Mouse (Mus musculus): ENCODE measurements around the gene Fgfr2. TPM values are rescaled to one million over a fixed set of nuclear protein-coding genes. Genes with fewer than 3 reads are reported as not detected.
"Not testable (repeated sequence)": the region's sequence is repeated elsewhere in the genome, so short reads cannot be mapped to it uniquely, and the experiment has no call there.

The Fgfr2 gene
- polyA plus RNA-seq, 1 experiment from 2014 or later = 11.4 TPM

- no peak overlapping the region for H3K9ac ChIP-seq (ENCODE audit: low read depth, low read length)
- no peak overlapping the region for H3K4me3 ChIP-seq (ENCODE audit: low read depth, low read length)
- no peaks in the 10 kb centered on the region for H3K36me3 ChIP-seq (ENCODE audit: control insufficient read depth, insufficient read depth)
- H3K27me3 ChIP-seq (ENCODE audit: control insufficient read depth, insufficient read depth, low read depth, low read length) = no peaks in the 10 kb centered on the region
- H3K4me2 ChIP-seq (ENCODE audit: low read depth, low read length) = no peak overlapping the region
- no peaks in the 10 kb centered on the region for H3K4me1 ChIP-seq (ENCODE audit: control insufficient read depth, low read depth, low read length)
- 43% methylated on average over 3 of the region's 3 CpGs for WGBS (ENCODE audit: insufficient replicate concordance)
- no peak for ATAC-seq (ENCODE audit: low read depth)
- H3K27ac ChIP-seq (ENCODE audit: low read length) = no peak overlapping the region
- H3K9me3 ChIP-seq (replicated peaks; ENCODE audit: control insufficient read depth, low read length) = no peaks in the 10 kb centered on the region
Observed at GRCm38 (mm10) chr7:131465117-131465601, 1658.0 kb downstream of the Fgfr2 start.

GRCm38 (mm10) chr7:131456714-131457113 is 1666.4 kb downstream of the Fgfr2 start:
- H3K9me3 ChIP-seq (replicated peaks; ENCODE audit: control insufficient read depth, low read length) = no peaks in the 10 kb centered on the region

DNA sequence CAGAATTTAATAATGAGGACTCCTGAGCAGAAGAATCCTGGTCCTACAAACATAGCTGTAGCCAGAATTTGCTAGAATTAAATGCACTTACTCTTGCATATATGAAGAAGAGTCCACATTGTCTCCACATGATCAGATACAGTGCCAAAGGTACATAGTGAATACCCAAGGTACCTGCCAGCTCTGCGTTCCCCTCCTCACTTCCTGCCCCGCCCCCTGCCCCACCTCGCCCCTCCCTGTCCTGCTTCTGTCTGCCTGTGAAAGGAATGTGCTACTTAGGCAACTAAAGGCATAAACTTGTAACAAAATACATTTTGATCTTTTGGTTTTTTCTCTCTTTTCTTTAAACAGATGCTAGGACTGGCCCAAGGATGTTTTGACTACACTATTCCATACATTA is 1686.1 kb downstream of the Fgfr2 start:
- ATAC-seq (ENCODE audit: low read depth) = no peak
- H3K27ac ChIP-seq (ENCODE audit: low read length) = no peak overlapping the region
- no peak overlapping the region for H3K4me2 ChIP-seq (ENCODE audit: low read depth, low read length)
- H3K4me1 ChIP-seq (ENCODE audit: control insufficient read depth, low read depth, low read length) = no peaks in the 10 kb centered on the region
- H3K27me3 ChIP-seq (ENCODE audit: control insufficient read depth, insufficient read depth, low read depth, low read length) = no peaks in the 10 kb centered on the region
- no peak overlapping the region for H3K4me3 ChIP-seq (ENCODE audit: low read depth, low read length)
- H3K9me3 ChIP-seq (replicated peaks; ENCODE audit: control insufficient read depth, low read length) = no peaks in the 10 kb centered on the region
- WGBS (ENCODE audit: insufficient replicate concordance) = 54% methylated on average over 3 of the region's 3 CpGs
- H3K9ac ChIP-seq (ENCODE audit: low read depth, low read length) = no peak overlapping the region
- H3K36me3 ChIP-seq (ENCODE audit: control insufficient read depth, insufficient read depth) = no peaks in the 10 kb centered on the region; the same call in 1 of the 2 replicates

More at GRCm38 (mm10) chr7:131456714-131457113, 1666.4 kb downstream of the Fgfr2 start:
- no peak for ATAC-seq (ENCODE audit: low read depth)
- no peaks in the 10 kb centered on the region for H3K27me3 ChIP-seq (ENCODE audit: control insufficient read depth, insufficient read depth, low read depth, low read length)
- no peaks in the 10 kb centered on the region for H3K4me1 ChIP-seq (ENCODE audit: control insufficient read depth, low read depth, low read length)
- H3K27ac ChIP-seq (ENCODE audit: low read length) = no peak overlapping the region
- H3K4me3 ChIP-seq (ENCODE audit: low read depth, low read length) = no peak overlapping the region
- H3K36me3 ChIP-seq (ENCODE audit: control insufficient read depth, insufficient read depth) = no peaks in the 10 kb centered on the region
- H3K4me2 ChIP-seq (ENCODE audit: low read depth, low read length) = no peak overlapping the region
- WGBS (ENCODE audit: insufficient replicate concordance) = 57% methylated on average over 5 of the region's 5 CpGs
- no peak overlapping the region for H3K9ac ChIP-seq (ENCODE audit: low read depth, low read length)

GRCm38 (mm10) chr7:131434276-131434675 is 1688.9 kb downstream of the Fgfr2 start:
- peaks cover 6% of the 10 kb centered on the region; the same call in 1 of the 2 replicates for H3K36me3 ChIP-seq (ENCODE audit: control insufficient read depth, insufficient read depth)
- no peak overlapping the region for H3K27ac ChIP-seq (ENCODE audit: low read length)
- no peaks in the 10 kb centered on the region for H3K4me1 ChIP-seq (ENCODE audit: control insufficient read depth, low read depth, low read length)
- H3K9ac ChIP-seq (ENCODE audit: low read depth, low read length) = no peak overlapping the region
- no peaks in the 10 kb centered on the region for H3K9me3 ChIP-seq (replicated peaks; ENCODE audit: control insufficient read depth, low read length)
- H3K27me3 ChIP-seq (ENCODE audit: control insufficient read depth, insufficient read depth, low read depth, low read length) = no peaks in the 10 kb centered on the region
- WGBS (ENCODE audit: insufficient replicate concordance) = 57% methylated on average over 1 of the region's 1 CpGs
- no peak overlapping the region for H3K4me2 ChIP-seq (ENCODE audit: low read depth, low read length)
- no peak for ATAC-seq (ENCODE audit: low read depth)
- no peak overlapping the region for H3K4me3 ChIP-seq (ENCODE audit: low read depth, low read length)

DNA sequence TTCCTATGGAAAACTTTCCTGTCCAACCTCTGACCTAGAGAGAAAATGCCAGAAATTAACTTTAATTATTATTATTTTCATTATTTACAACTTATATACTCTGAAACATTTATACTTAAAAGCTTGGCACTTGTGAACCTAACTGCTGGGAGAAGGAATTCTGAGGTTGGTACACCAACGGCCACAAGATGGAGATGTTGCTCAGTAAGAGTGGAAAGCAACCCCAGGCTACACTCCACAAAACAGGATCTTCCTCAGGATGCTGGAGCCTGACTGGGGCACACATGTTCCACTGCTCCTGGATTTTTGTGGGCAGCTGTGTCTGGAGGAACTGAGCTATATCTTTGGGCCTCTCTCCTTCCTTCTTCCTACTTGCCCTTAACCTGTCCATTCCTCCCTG is 1690.9 kb downstream of the Fgfr2 start:
- 30% methylated on average over 1 of the region's 1 CpGs for WGBS (ENCODE audit: insufficient replicate concordance)
- H3K36me3 ChIP-seq (ENCODE audit: control insufficient read depth, insufficient read depth) = peaks cover 6% of the 10 kb centered on the region; the same call in 1 of the 2 replicates
- H3K27ac ChIP-seq (ENCODE audit: low read length) = no peak overlapping the region
- H3K9ac ChIP-seq (ENCODE audit: low read depth, low read length) = no peak overlapping the region
- ATAC-seq (ENCODE audit: low read depth) = no peak
- no peaks in the 10 kb centered on the region for H3K4me1 ChIP-seq (ENCODE audit: control insufficient read depth, low read depth, low read length)
- no peak overlapping the region for H3K4me2 ChIP-seq (ENCODE audit: low read depth, low read length)
- no peaks in the 10 kb centered on the region for H3K27me3 ChIP-seq (ENCODE audit: control insufficient read depth, insufficient read depth, low read depth, low read length)
- no peak overlapping the region for H3K4me3 ChIP-seq (ENCODE audit: low read depth, low read length)
- H3K9me3 ChIP-seq (replicated peaks; ENCODE audit: control insufficient read depth, low read length) = no peaks in the 10 kb centered on the region

DNA sequence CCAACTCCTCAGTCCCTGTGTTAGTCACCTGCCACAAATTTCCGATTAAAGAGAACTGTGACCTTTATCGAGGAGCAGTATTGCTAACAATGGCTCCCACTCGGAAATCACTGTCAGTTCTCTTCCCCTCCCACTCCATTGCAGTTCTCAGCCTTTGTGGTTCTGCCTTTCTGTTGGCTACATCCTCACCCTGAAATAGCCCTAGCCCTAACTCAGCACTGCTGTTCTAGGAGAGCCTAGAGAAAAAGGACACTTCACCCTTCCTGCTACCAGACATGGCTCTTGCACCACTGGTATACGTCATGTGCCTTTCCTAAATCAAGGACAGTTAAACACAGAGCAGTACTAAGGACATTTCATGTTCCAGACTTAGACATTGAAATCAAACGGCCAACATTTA is 1695.8 kb downstream of the Fgfr2 start:
- Histone ChIP-seq H3K4me1 (ENCODE audit: control insufficient read depth, low read depth, low read length) (peaks cover 14% of the 10 kb centered on the region), H3K4me2 (ENCODE audit: low read depth, low read length) (no peak overlapping the region), H3K27me3 (ENCODE audit: control insufficient read depth, insufficient read depth, low read depth, low read length) (no peaks in the 10 kb centered on the region), H3K9ac (ENCODE audit: low read depth, low read length) (no peak overlapping the region), H3K4me3 (ENCODE audit: low read depth, low read length) (no peak overlapping the region), H3K36me3 (ENCODE audit: control insufficient read depth, insufficient read depth) (peaks cover 6% of the 10 kb centered on the region; the same call in 1 of the 2 replicates), H3K27ac (ENCODE audit: low read length) (no peak overlapping the region), H3K9me3 (replicated peaks; ENCODE audit: control insufficient read depth, low read length) (peaks cover 4% of the 10 kb centered on the region; the same call in 1 of the 2 replicates)
- 65% methylated on average over 5 of the region's 5 CpGs for WGBS (ENCODE audit: insufficient replicate concordance)
- no peak for ATAC-seq (ENCODE audit: low read depth)

DNA sequence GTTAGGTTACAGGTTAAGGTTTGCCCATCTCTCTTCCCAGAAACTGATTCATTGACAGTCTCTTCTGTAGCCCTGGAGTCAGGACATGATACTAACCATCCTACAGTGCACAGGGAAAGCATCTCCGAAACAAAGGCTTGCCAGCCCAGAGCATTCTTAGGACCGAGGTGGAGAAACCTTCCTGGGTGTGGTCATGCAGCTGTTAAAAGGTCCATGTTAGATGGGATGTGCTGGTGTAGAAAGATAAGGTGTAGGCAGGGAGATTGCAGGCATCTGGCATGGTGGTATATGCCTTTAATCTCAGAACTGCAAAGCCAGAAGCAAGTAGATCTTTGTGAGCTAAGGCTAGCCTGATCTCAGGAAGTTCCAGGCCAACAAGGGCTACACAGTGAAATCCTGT is 1698.2 kb downstream of the Fgfr2 start:
- no peak overlapping the region for H3K9ac ChIP-seq (ENCODE audit: low read depth, low read length)
- peak; percentile 99 for ATAC-seq (ENCODE audit: low read depth)
- H3K9me3 ChIP-seq (replicated peaks; ENCODE audit: control insufficient read depth, low read length) = peaks cover 4% of the 10 kb centered on the region; the same call in 1 of the 2 replicates
- H3K27ac ChIP-seq (ENCODE audit: low read length) = peak overlapping the region; percentile 60
- H3K4me1 ChIP-seq (ENCODE audit: control insufficient read depth, low read depth, low read length) = peaks cover 14% of the 10 kb centered on the region
- H3K4me2 ChIP-seq (ENCODE audit: low read depth, low read length) = peak overlapping the region; percentile 45
- WGBS (ENCODE audit: insufficient replicate concordance) = 21% methylated on average over 2 of the region's 2 CpGs
- no peaks in the 10 kb centered on the region for H3K36me3 ChIP-seq (ENCODE audit: control insufficient read depth, insufficient read depth)
- no peaks in the 10 kb centered on the region for H3K27me3 ChIP-seq (ENCODE audit: control insufficient read depth, insufficient read depth, low read depth, low read length)
- H3K4me3 ChIP-seq (ENCODE audit: low read depth, low read length) = no peak overlapping the region

GRCm38 (mm10) chr7:131417605-131418004 is 1705.5 kb downstream of the Fgfr2 start:
- H3K4me1 ChIP-seq (ENCODE audit: control insufficient read depth, low read depth, low read length) = no peaks in the 10 kb centered on the region
- H3K4me3 ChIP-seq (ENCODE audit: low read depth, low read length) = no peak overlapping the region
- H3K27ac ChIP-seq (ENCODE audit: low read length) = no peak overlapping the region
- no peaks in the 10 kb centered on the region for H3K9me3 ChIP-seq (replicated peaks; ENCODE audit: control insufficient read depth, low read length)
- H3K9ac ChIP-seq (ENCODE audit: low read depth, low read length) = no peak overlapping the region
- no peaks in the 10 kb centered on the region for H3K27me3 ChIP-seq (ENCODE audit: control insufficient read depth, insufficient read depth, low read depth, low read length)
- no peak overlapping the region for H3K4me2 ChIP-seq (ENCODE audit: low read depth, low read length)
- H3K36me3 ChIP-seq (ENCODE audit: control insufficient read depth, insufficient read depth) = no peaks in the 10 kb centered on the region
- no peak for ATAC-seq (ENCODE audit: low read depth)

DNA sequence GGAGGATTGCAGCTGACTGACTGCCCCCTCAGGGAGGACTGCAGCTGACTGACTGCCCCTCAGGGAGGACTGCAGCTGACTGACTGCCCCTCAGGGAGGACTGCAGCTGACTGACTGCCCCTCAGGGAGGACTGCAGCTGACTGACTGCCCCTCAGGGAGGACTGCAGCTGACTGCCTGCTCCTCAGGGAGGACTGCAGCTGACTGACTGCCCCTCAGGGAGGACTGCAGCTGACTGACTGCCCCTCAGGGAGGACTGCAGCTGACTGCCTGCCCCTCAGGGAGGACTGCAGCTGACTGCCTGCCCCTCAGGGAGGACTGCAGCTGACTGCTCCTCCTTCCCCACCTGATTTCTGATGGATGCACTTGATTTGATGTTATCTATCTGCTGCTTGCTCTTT is 1706.4 kb downstream of the Fgfr2 start:
- H3K4me3 ChIP-seq (ENCODE audit: low read depth, low read length); H3K27ac ChIP-seq (ENCODE audit: low read length); H3K27me3 ChIP-seq (ENCODE audit: control insufficient read depth, insufficient read depth, low read depth, low read length); H3K9ac ChIP-seq (ENCODE audit: low read depth, low read length); ATAC-seq (ENCODE audit: low read depth); H3K9me3 ChIP-seq (replicated peaks; ENCODE audit: control insufficient read depth, low read length); H3K36me3 ChIP-seq (ENCODE audit: control insufficient read depth, insufficient read depth); H3K4me2 ChIP-seq (ENCODE audit: low read depth, low read length); H3K4me1 ChIP-seq (ENCODE audit: control insufficient read depth, low read depth, low read length): not testable (repeated sequence)
